Mouse (Mus musculus): Measurements from ENCODE around the gene Msh6. TPM values are rescaled to one million over a fixed set of nuclear protein-coding genes. Genes with fewer than 3 reads are reported as not detected.
"Not testable (repeated sequence)": the region's sequence is repeated elsewhere in the genome, so short reads cannot be mapped to it uniquely, and the experiment has no call there.

The Msh6 gene
- polyA plus RNA-seq (2016; fragmentation: Nextera tagmentation; extraction: Ambion mirVana): 92.9 TPM in 2 replicates

- under 1% methylated on average over 63 of the region's 63 CpGs for WGBS
- H3K27me3 ChIP-seq: no peaks in the 10 kb centered on the region
- peak within 1 kb of the TSS; percentile 71 for H3K4me2 ChIP-seq
- H3K4me1 ChIP-seq (replicated peaks): peaks cover 16% of the 10 kb centered on the region
- H3K4me3 ChIP-seq (replicated peaks): peak within 1 kb of the TSS; percentile 97
- H3K27ac ChIP-seq: peak within 1 kb of the TSS; percentile 92
- ATAC-seq (ENCODE audit: insufficient number of reproducible peaks, insufficient read depth, low FRiP score, low TSS enrichment, low read depth): peak; percentile 96
- peaks cover 17% of the 10 kb centered on the region for H3K36me3 ChIP-seq
- no peaks in the 10 kb centered on the region for H3K9me3 ChIP-seq
- H3K9ac ChIP-seq (replicated peaks): peak within 1 kb of the TSS; percentile 94
Measured at GRCm38 (mm10) chr17:87974629-87975228, at the start of gene Msh6. Gene Msh6 (plus strand): TSS chr17:87975062.

DNA sequence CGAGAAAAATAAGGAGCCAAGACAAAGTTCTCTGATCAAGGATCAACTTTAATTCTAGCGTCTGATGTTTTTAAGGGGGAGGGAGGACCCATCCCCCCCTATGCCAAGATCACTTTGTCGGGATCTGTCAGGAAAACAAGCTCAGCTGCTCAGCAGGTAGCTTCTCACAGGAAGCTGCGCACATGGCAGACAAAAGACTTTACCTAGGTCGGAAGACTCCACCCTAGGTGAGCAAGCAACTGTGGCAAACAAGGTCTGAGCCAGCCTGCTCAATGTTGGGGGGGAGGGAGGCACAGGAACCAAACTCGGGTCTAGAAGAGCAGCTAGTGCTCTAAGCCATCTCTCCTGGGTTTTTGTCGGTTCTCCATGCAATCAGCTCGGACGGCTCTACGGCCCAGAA lies 40.5 kb upstream of the Msh6 start:
- no peaks in the 10 kb centered on the region for H3K36me3 ChIP-seq
- H3K4me1 ChIP-seq (replicated peaks): no peaks in the 10 kb centered on the region
- no peak overlapping the region for H3K9ac ChIP-seq (replicated peaks)
- no peak overlapping the region for H3K4me3 ChIP-seq (replicated peaks)
- no peak overlapping the region for H3K4me2 ChIP-seq
- no peak overlapping the region for H3K27ac ChIP-seq
- no peaks in the 10 kb centered on the region for H3K9me3 ChIP-seq
- H3K27me3 ChIP-seq: no peaks in the 10 kb centered on the region
- no peak for ATAC-seq (ENCODE audit: insufficient number of reproducible peaks, insufficient read depth, low FRiP score, low TSS enrichment, low read depth)
- 86% methylated on average over 10 of the region's 10 CpGs for WGBS

GRCm38 (mm10) chr17:87934736-87935135 lies 40.1 kb upstream of the Msh6 start:
- no peak for ATAC-seq (ENCODE audit: insufficient number of reproducible peaks, insufficient read depth, low FRiP score, low TSS enrichment, low read depth)

DNA sequence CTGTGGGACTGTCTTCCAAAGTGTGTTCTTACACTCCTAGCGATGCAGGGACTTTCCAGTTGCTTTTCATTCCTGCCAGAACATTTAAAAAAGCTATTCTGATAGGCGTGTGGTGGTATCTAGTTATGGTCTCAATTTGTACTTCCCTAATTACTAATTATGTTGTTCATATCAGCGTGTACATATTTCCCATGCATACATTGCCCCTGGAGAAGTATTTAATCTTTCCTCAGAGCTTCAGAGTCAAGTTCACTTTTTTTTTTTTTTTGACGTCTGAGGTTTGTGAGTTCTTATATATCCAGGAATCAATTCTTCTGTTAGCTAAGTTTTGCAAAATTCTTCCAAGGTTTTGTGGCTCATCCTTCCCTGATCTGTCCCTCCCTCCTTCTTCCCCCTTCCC lies 38.7 kb upstream of the Msh6 start:
- H3K4me1 ChIP-seq (replicated peaks): no peaks in the 10 kb centered on the region
- WGBS: 95% methylated on average over 4 of the region's 4 CpGs
- no peaks in the 10 kb centered on the region for H3K9me3 ChIP-seq
- no peak overlapping the region for H3K4me2 ChIP-seq
- no peak overlapping the region for H3K9ac ChIP-seq (replicated peaks)
- H3K27me3 ChIP-seq: no peaks in the 10 kb centered on the region
- H3K27ac ChIP-seq: no peak overlapping the region
- no peaks in the 10 kb centered on the region for H3K36me3 ChIP-seq
- no peak overlapping the region for H3K4me3 ChIP-seq (replicated peaks)
- no peak for ATAC-seq (ENCODE audit: insufficient number of reproducible peaks, insufficient read depth, low FRiP score, low TSS enrichment, low read depth)

More at GRCm38 (mm10) chr17:87934736-87935135, 40.1 kb upstream of the Msh6 start:
- Histone ChIP-seq H3K27ac (no peak overlapping the region), H3K4me3 (replicated peaks) (no peak overlapping the region), H3K4me1 (replicated peaks) (no peaks in the 10 kb centered on the region), H3K27me3 (no peaks in the 10 kb centered on the region), H3K9ac (replicated peaks) (no peak overlapping the region), H3K9me3 (no peaks in the 10 kb centered on the region), H3K36me3 (no peaks in the 10 kb centered on the region), H3K4me2 (no peak overlapping the region)
- 92% methylated on average over 8 of the region's 8 CpGs for WGBS

DNA sequence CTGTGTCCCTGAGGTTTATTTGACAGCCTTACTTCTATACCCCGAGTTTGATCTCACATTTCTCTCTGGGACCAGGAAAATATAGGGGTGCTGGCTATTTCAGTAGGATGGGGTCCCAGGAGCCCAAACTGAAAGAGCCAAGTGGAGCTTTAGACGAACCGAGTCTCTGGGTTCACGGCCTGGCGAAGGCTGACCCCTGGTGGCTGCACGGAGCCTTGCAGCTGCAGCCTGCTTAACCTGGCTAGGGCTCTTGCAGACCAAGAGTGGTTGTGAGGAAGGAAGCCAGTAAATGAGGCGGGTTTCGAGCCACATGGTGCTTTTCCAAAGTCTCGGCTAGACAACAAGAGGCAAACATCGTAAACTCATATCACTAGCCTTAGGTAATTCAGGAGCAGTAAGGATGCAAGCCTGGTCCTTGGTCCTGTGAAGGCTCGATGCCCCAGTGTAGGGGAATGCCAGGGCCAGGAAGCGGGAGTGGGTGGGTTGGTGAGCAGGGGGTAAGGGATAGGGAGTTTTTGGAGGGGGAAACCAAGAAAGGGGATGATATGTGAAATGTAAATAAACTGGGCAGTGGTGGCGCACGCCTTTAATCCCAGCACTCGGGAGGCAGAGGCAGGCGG lies 25.8 kb upstream of the Msh6 start:
- H3K4me3 ChIP-seq (replicated peaks): no peak overlapping the region
- no peak overlapping the region for H3K4me2 ChIP-seq
- H3K9me3 ChIP-seq: no peaks in the 10 kb centered on the region
- no peaks in the 10 kb centered on the region for H3K36me3 ChIP-seq
- H3K27me3 ChIP-seq: no peaks in the 10 kb centered on the region
- no peaks in the 10 kb centered on the region for H3K4me1 ChIP-seq (replicated peaks)
- no peak overlapping the region for H3K9ac ChIP-seq (replicated peaks)
- WGBS: 44% methylated on average over 16 of the region's 16 CpGs
- no peak; the same call in 1 of the 2 replicates for ATAC-seq (ENCODE audit: insufficient number of reproducible peaks, insufficient read depth, low FRiP score, low TSS enrichment, low read depth)
- no peak overlapping the region for H3K27ac ChIP-seq

GRCm38 (mm10) chr17:87954618-87955124 lies 20.2 kb upstream of the Msh6 start:
- H3K4me2 ChIP-seq; H3K27ac ChIP-seq; ATAC-seq (ENCODE audit: insufficient number of reproducible peaks, insufficient read depth, low FRiP score, low TSS enrichment, low read depth); H3K9me3 ChIP-seq; H3K9ac ChIP-seq (replicated peaks); H3K4me3 ChIP-seq (replicated peaks); H3K4me1 ChIP-seq (replicated peaks); H3K36me3 ChIP-seq; H3K27me3 ChIP-seq: not testable (repeated sequence)
- WGBS: 93% methylated on average over 13 of the region's 13 CpGs

- Histone ChIP-seq H3K4me3 (replicated peaks) (no peak overlapping the region), H3K27ac (no peak overlapping the region), H3K27me3 (no peaks in the 10 kb centered on the region), H3K9ac (replicated peaks) (no peak overlapping the region), H3K36me3 (no peaks in the 10 kb centered on the region), H3K4me1 (replicated peaks) (no peaks in the 10 kb centered on the region), H3K4me2 (no peak overlapping the region), H3K9me3 (0 out of 2 replicates have a peak, but pooled peaks cover 3% of the 10 kb centered on the region)
- no peak for ATAC-seq (ENCODE audit: insufficient number of reproducible peaks, insufficient read depth, low FRiP score, low TSS enrichment, low read depth)
- WGBS: 63% methylated on average over 12 of the region's 12 CpGs
Measured at GRCm38 (mm10) chr17:87957096-87957840, 17.6 kb upstream of the Msh6 start.

DNA sequence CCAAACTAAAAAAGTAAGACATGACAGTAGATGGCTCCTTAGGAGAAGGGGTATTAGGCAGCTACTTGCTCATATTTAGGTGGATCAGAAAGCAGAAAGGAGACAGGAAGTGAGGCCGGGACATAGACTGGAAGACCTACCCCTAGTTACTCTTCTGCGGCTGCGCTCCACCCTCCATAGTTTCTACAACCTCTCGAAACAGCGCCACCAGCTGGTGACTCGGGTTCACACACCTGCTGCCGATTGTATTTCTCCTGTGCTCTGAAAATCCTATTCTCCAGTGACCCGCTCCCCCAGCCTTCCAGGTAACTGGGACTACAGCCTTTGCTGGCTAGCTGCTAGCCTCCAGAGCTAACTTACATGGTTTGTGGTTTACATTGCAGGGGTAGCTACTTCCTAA lies 16.6 kb upstream of the Msh6 start:
- no peak overlapping the region for H3K27ac ChIP-seq
- WGBS: 72% methylated on average over 8 of the region's 8 CpGs
- no peaks in the 10 kb centered on the region for H3K4me1 ChIP-seq (replicated peaks)
- no peaks in the 10 kb centered on the region for H3K27me3 ChIP-seq
- H3K4me3 ChIP-seq (replicated peaks): no peak overlapping the region
- no peak overlapping the region for H3K9ac ChIP-seq (replicated peaks)
- ATAC-seq (ENCODE audit: insufficient number of reproducible peaks, insufficient read depth, low FRiP score, low TSS enrichment, low read depth): no peak
- H3K9me3 ChIP-seq: 0 out of 2 replicates have a peak, but pooled peaks cover 3% of the 10 kb centered on the region
- no peaks in the 10 kb centered on the region for H3K36me3 ChIP-seq
- no peak overlapping the region for H3K4me2 ChIP-seq

- H3K9me3 ChIP-seq; H3K9ac ChIP-seq (replicated peaks); H3K36me3 ChIP-seq; H3K27me3 ChIP-seq; H3K4me3 ChIP-seq (replicated peaks); H3K27ac ChIP-seq; H3K4me2 ChIP-seq; ATAC-seq (ENCODE audit: insufficient number of reproducible peaks, insufficient read depth, low FRiP score, low TSS enrichment, low read depth); H3K4me1 ChIP-seq (replicated peaks): not testable (repeated sequence)
- 93% methylated on average over 11 of the region's 11 CpGs for WGBS
Measured at GRCm38 (mm10) chr17:87959406-87959805, 15.5 kb upstream of the Msh6 start.

- not testable (repeated sequence) for H3K4me2 ChIP-seq; H3K9ac ChIP-seq (replicated peaks); ATAC-seq (ENCODE audit: insufficient number of reproducible peaks, insufficient read depth, low FRiP score, low TSS enrichment, low read depth); H3K4me3 ChIP-seq (replicated peaks); H3K27me3 ChIP-seq; H3K27ac ChIP-seq; H3K36me3 ChIP-seq; H3K4me1 ChIP-seq (replicated peaks); H3K9me3 ChIP-seq
- 93% methylated on average over 5 of the region's 5 CpGs for WGBS
Measured at GRCm38 (mm10) chr17:87959931-87960330, 14.9 kb upstream of the Msh6 start.

Data from limb, embryonic 12.5 days (tissue).